Mouse (Mus musculus): Measurements from ENCODE around the gene Tmem54.

- no peak for TF ChIP-seq CTCF (IDR thresholded peaks at IDR 0.05; ENCODE audit: low read depth, low read length)
- TF ChIP-seq POLR2A (IDR thresholded peaks at IDR 0.05; ENCODE audit: extremely low read depth, insufficient read depth, low read length) = no peak
These were observed 37.5 kb upstream of the Tmem54 start for GRCm38 (mm10) chr4:129067638-129068415.

Data from liver, adult 2 months (tissue).